Mouse (Mus musculus): ENCODE measurements around the gene 7530416G11Rik. TPM values are rescaled to one million over a fixed set of nuclear protein-coding genes. Genes with fewer than 3 reads are reported as not detected.

Gene 7530416G11Rik
- total and polyA plus RNA-seq, 2 experiments from 2014 or later: not detected

GRCm38 (mm10) chr15:85446652-85447051, 56.4 kb downstream of the 7530416G11Rik start:
- Histone ChIP-seq H3K4me2 (ENCODE audit: low read depth, low read length, poor library complexity, severe bottlenecking) (no peak overlapping the region), H3K9ac (replicated peaks; ENCODE audit: low read length, poor library complexity, severe bottlenecking) (no peak overlapping the region), H3K36me3 (ENCODE audit: insufficient read depth, low read length) (peaks cover 8% of the 10 kb centered on the region; the same call in 1 of the 2 replicates), H3K9me3 (ENCODE audit: low read length) (no peaks in the 10 kb centered on the region), H3K27me3 (ENCODE audit: insufficient read depth, low read length) (no peaks in the 10 kb centered on the region), H3K4me3 (ENCODE audit: low read depth, low read length) (no peak overlapping the region), H3K27ac (ENCODE audit: low read depth, low read length) (no peak overlapping the region), H3K4me1 (ENCODE audit: insufficient read depth, low read length) (no peaks in the 10 kb centered on the region)
- TF ChIP-seq CTCF (IDR thresholded peaks at IDR 0.05): no peak
- no peak for ATAC-seq (ENCODE audit: low FRiP score)
- 72% methylated on average over 3 of the region's 3 CpGs for WGBS
- DNase-seq (ENCODE audit: low spot score): no peak

Other genes starting within 250 kb of the 7530416G11Rik start
- gene Atxn10, start 167.0 kb downstream of the 7530416G11Rik start, total RNA-seq (2014; rRNA removed): 271 and 311 TPM in 2 replicates
- 519 TPM in 2 replicates for gene Atxn10, start 167.0 kb downstream of the 7530416G11Rik start, polyA plus RNA-seq (2015; fragmentation: Nextera tagmentation; extraction: Ambion mirVana)
- 26.3 and 34.3 TPM in 2 replicates for gene Wnt7b, start 79.2 kb upstream of the 7530416G11Rik start, total RNA-seq (2014; rRNA removed)
- gene Wnt7b, start 79.2 kb upstream of the 7530416G11Rik start, polyA plus RNA-seq (2015; fragmentation: Nextera tagmentation; extraction: Ambion mirVana): 19.0 and 19.5 TPM in 2 replicates
- gene Ppara, start 231.8 kb upstream of the 7530416G11Rik start, total RNA-seq (2014; rRNA removed): 1.6 TPM in 2 replicates
- gene Ppara, start 231.8 kb upstream of the 7530416G11Rik start, polyA plus RNA-seq (2015; fragmentation: Nextera tagmentation; extraction: Ambion mirVana): 0.86 and 2.8 TPM in 2 replicates

Data from midbrain, postnatal 0 days (tissue).